In genomic region chr1:72379752-72380353, GRCm38 (mm10) we compare ENCODE assay signal across 26 mouse cellular contexts.
DNase-seq lines count a peak whose midpoint lies in the region; ATAC-seq and TF ChIP-seq lines count a peak whose summit lies in the region.
"Had no signal": no experiment of that assay in that cellular context is flagged by ENCODE, and none has a peak within 500 bp of the region (broad histone marks: within the 10 kb centered on the region; RNA-seq: fewer than 3 reads in every experiment).

No protein-coding gene starts in this region.

- ATAC-seq in hindbrain, embryonic 13.5 days (ENCODE audit: low FRiP score), result no peak
- ATAC-seq in midbrain, postnatal 0 days (ENCODE audit: low FRiP score), result no peak
- ATAC-seq in forebrain, postnatal 0 days, result peak; percentile 53
- ATAC-seq in stomach, postnatal 0 days (ENCODE audit: low FRiP score, low TSS enrichment), result no peak
- ATAC-seq: intestine, postnatal 0 days had no signal

- TF ChIP-seq EP300 in stomach, postnatal 0 days (optimal IDR thresholded peaks at IDR 0.05), result no peak

- H3K4me1 ChIP-seq in hindbrain, embryonic 13.5 days (replicated peaks), result no peaks in the 10 kb centered on the region
- no peaks in the 10 kb centered on the region for H3K4me1 ChIP-seq in hindbrain, embryonic 10.5 days (replicated peaks)
- 0 out of 2 replicates have a peak, but pooled peaks cover 4% of the 10 kb centered on the region for H3K4me1 ChIP-seq in midbrain, postnatal 0 days (ENCODE audit: insufficient read depth, low read length)
- H3K4me1 ChIP-seq in midbrain, embryonic 10.5 days, result no peaks in the 10 kb centered on the region
- H3K4me1 ChIP-seq in forebrain, postnatal 0 days (ENCODE audit: insufficient read depth), result no peaks in the 10 kb centered on the region
- H3K4me1 ChIP-seq in stomach, postnatal 0 days (replicated peaks; ENCODE audit: control insufficient read depth, insufficient read depth), result no peaks in the 10 kb centered on the region
- H3K4me1 ChIP-seq: embryonic facial prominence, embryonic 13.5 days; liver, embryonic 15.5 days had no signal

- no peaks in the 10 kb centered on the region for H3K27me3 ChIP-seq in hindbrain, embryonic 13.5 days
- H3K27me3 ChIP-seq in hindbrain, embryonic 10.5 days (ENCODE audit: insufficient read depth, poor library complexity, severe bottlenecking), result no peaks in the 10 kb centered on the region
- no peaks in the 10 kb centered on the region for H3K27me3 ChIP-seq in midbrain, postnatal 0 days (ENCODE audit: insufficient read depth, low read length)
- no peaks in the 10 kb centered on the region for H3K27me3 ChIP-seq in midbrain, embryonic 10.5 days (ENCODE audit: low read depth, poor library complexity, severe bottlenecking)
- H3K27me3 ChIP-seq in forebrain, postnatal 0 days (ENCODE audit: insufficient read depth, low read length), result no peaks in the 10 kb centered on the region
- no peaks in the 10 kb centered on the region for H3K27me3 ChIP-seq in stomach, postnatal 0 days (ENCODE audit: control insufficient read depth, insufficient read depth, low read length)
- H3K27me3 ChIP-seq: CH12.LX; embryonic facial prominence, embryonic 13.5 days; liver, embryonic 15.5 days; lung, embryonic 15.5 days; megakaryocyte, embryonic 14.5 days had no signal

- DNase-seq in hindbrain, embryonic 10.5 days (ENCODE audit: low spot score), result no peak
- DNase-seq in midbrain, postnatal 0 days (ENCODE audit: low spot score), result peak; percentile 48
- DNase-seq in midbrain, embryonic 10.5 days (ENCODE audit: low spot score), result no peak
- peak; percentile 42 for DNase-seq in forebrain, postnatal 0 days
- DNase-seq in stomach, postnatal 0 days (ENCODE audit: low spot score), result no peak
- DNase-seq in adrenal gland, postnatal 25 days, result no peak
- DNase-seq: adrenal gland, adult 2 months; B cell, adult 2 months; cerebellum, adult 8-10 months; cerebellum, postnatal 36 days; embryo, embryonic 11 days; heart, postnatal 10 days; kidney, postnatal 36 days; left cerebral cortex, postnatal 4 days; liver; lung, postnatal 36 days; thymus, postnatal 36 days had no signal

- peak overlapping the region; percentile 46 for H3K27ac ChIP-seq in hindbrain, embryonic 13.5 days
- no peak overlapping the region for H3K27ac ChIP-seq in hindbrain, embryonic 10.5 days
- peak overlapping the region; percentile 51 for H3K27ac ChIP-seq in midbrain, postnatal 0 days (ENCODE audit: low read depth, low read length)
- H3K27ac ChIP-seq in midbrain, embryonic 10.5 days (replicated peaks), result no peak overlapping the region
- no peak overlapping the region for H3K27ac ChIP-seq in forebrain, postnatal 0 days (ENCODE audit: low read depth, low read length)
- no peak overlapping the region for H3K27ac ChIP-seq in stomach, postnatal 0 days (replicated peaks)
- H3K27ac ChIP-seq: embryonic facial prominence, embryonic 13.5 days; liver, embryonic 15.5 days; lung, embryonic 15.5 days had no signal

- no peaks in the 10 kb centered on the region for H3K9me3 ChIP-seq in hindbrain, embryonic 13.5 days
- H3K9me3 ChIP-seq in hindbrain, embryonic 10.5 days, result no peaks in the 10 kb centered on the region
- no peaks in the 10 kb centered on the region for H3K9me3 ChIP-seq in midbrain, postnatal 0 days (ENCODE audit: low read length)
- no peaks in the 10 kb centered on the region for H3K9me3 ChIP-seq in midbrain, embryonic 10.5 days (replicated peaks)
- H3K9me3 ChIP-seq in forebrain, postnatal 0 days (ENCODE audit: low read length), result no peaks in the 10 kb centered on the region
- no peaks in the 10 kb centered on the region for H3K9me3 ChIP-seq in stomach, postnatal 0 days (ENCODE audit: control insufficient read depth, low read length)
- H3K9me3 ChIP-seq: embryonic facial prominence, embryonic 13.5 days; liver, embryonic 15.5 days; lung, embryonic 15.5 days had no signal

- H3K36me3 ChIP-seq in hindbrain, embryonic 13.5 days, result peaks cover 5% of the 10 kb centered on the region
- H3K36me3 ChIP-seq in hindbrain, embryonic 10.5 days, result peaks cover 52% of the 10 kb centered on the region
- no peaks in the 10 kb centered on the region for H3K36me3 ChIP-seq in midbrain, postnatal 0 days (ENCODE audit: insufficient read depth, low read length)
- peaks cover 17% of the 10 kb centered on the region for H3K36me3 ChIP-seq in midbrain, embryonic 10.5 days
- H3K36me3 ChIP-seq in forebrain, postnatal 0 days (ENCODE audit: insufficient read depth), result no peaks in the 10 kb centered on the region
- no peaks in the 10 kb centered on the region for H3K36me3 ChIP-seq in stomach, postnatal 0 days (ENCODE audit: control insufficient read depth, insufficient read depth, low read length)
- H3K36me3 ChIP-seq: liver, embryonic 15.5 days; lung, embryonic 15.5 days had no signal

- H3K4me3 ChIP-seq in hindbrain, embryonic 13.5 days, result no peak overlapping the region
- no peak overlapping the region for H3K4me3 ChIP-seq in hindbrain, embryonic 10.5 days
- no peak overlapping the region for H3K4me3 ChIP-seq in midbrain, postnatal 0 days (ENCODE audit: low read depth, low read length)
- H3K4me3 ChIP-seq in midbrain, embryonic 10.5 days, result no peak overlapping the region
- no peak overlapping the region for H3K4me3 ChIP-seq in forebrain, postnatal 0 days (ENCODE audit: low read depth, low read length)
- no peak overlapping the region for H3K4me3 ChIP-seq in stomach, postnatal 0 days (ENCODE audit: low read depth, low read length)
- H3K4me3 ChIP-seq: embryonic facial prominence, embryonic 13.5 days; erythroblast, embryonic 14.5 days; liver, embryonic 15.5 days; lung, embryonic 15.5 days; megakaryocyte, embryonic 14.5 days had no signal

- H3K4me2 ChIP-seq in hindbrain, embryonic 13.5 days, result no peak overlapping the region
- no peak overlapping the region for H3K4me2 ChIP-seq in midbrain, postnatal 0 days (ENCODE audit: low read depth, low read length, poor library complexity, severe bottlenecking)
- H3K4me2 ChIP-seq in forebrain, postnatal 0 days (ENCODE audit: low read depth), result no peak overlapping the region
- no peak overlapping the region for H3K4me2 ChIP-seq in stomach, postnatal 0 days (replicated peaks; ENCODE audit: low read depth)
- H3K4me2 ChIP-seq: embryonic facial prominence, embryonic 13.5 days; heart, embryonic 11.5 days; liver, embryonic 15.5 days; lung, embryonic 15.5 days had no signal

- H3K9ac ChIP-seq in hindbrain, embryonic 13.5 days, result no peak overlapping the region
- no peak overlapping the region for H3K9ac ChIP-seq in midbrain, postnatal 0 days (replicated peaks; ENCODE audit: low read length, poor library complexity, severe bottlenecking)
- no peak overlapping the region for H3K9ac ChIP-seq in forebrain, postnatal 0 days
- no peak overlapping the region for H3K9ac ChIP-seq in stomach, postnatal 0 days (ENCODE audit: low read length)
- H3K9ac ChIP-seq: embryonic facial prominence, embryonic 13.5 days; liver, embryonic 15.5 days; lung, embryonic 15.5 days had no signal

- WGBS in hindbrain, embryonic 13.5 days, result 72% methylated on average over 11 of the region's 11 CpGs
- 95% methylated on average over 11 of the region's 11 CpGs for WGBS in hindbrain, embryonic 10.5 days
- 73% methylated on average over 11 of the region's 11 CpGs for WGBS in midbrain, postnatal 0 days
- WGBS in midbrain, embryonic 10.5 days, result 97% methylated on average over 11 of the region's 11 CpGs
- 53% methylated on average over 11 of the region's 11 CpGs for WGBS in forebrain, postnatal 0 days
- 84% methylated on average over 11 of the region's 11 CpGs for WGBS in stomach, postnatal 0 days

- no peak for TF ChIP-seq CTCF in midbrain, postnatal 0 days (IDR thresholded peaks at IDR 0.05)
- no peak for TF ChIP-seq CTCF in forebrain, postnatal 0 days (IDR thresholded peaks at IDR 0.05; ENCODE audit: low read depth)
- no peak for TF ChIP-seq CTCF in stomach, postnatal 0 days (IDR thresholded peaks at IDR 0.05; ENCODE audit: low read depth)

Comparison
In these comparisons a context has a peak if more than half of its experiments do, and no peak if none do; other contexts are left out.
1. H3K27ac ChIP-seq: peak in hindbrain, embryonic 13.5 days (single experiment) and midbrain, postnatal 0 days (single experiment); none in hindbrain, embryonic 10.5 days (single experiment), midbrain, embryonic 10.5 days (single experiment), forebrain, postnatal 0 days (single experiment) and stomach, postnatal 0 days (single experiment).
2. DNase-seq: peak in midbrain, postnatal 0 days (single experiment) and forebrain, postnatal 0 days (single experiment); none in hindbrain, embryonic 10.5 days (single experiment), midbrain, embryonic 10.5 days (single experiment), stomach, postnatal 0 days (single experiment) and adrenal gland, postnatal 25 days (single experiment).